Mouse (Mus musculus) midbrain, embryonic 12.5 days (tissue): ENCODE measurements at regions not wholly inside any gene's neighbourhood (a gene's known extent, or its start where the extent isn't known, plus 50 kb on each side); places are given as distances from the start of the nearest gene placed in this dataset.
"Not testable (repeated sequence)": the region's sequence is repeated elsewhere in the genome, so short reads cannot be mapped to it uniquely, and the experiment has no call there.

Experiments
- ATAC-seq: fragments of 200-750 bp; cut with Nextera tagmentation; 2 replicates; pipeline ENCODE4 v1.8.0; 2017; ENCODE audit warnings: low read depth, moderate TSS enrichment, moderate library complexity; ENCODE audit not compliant: low FRiP score
- H3K27ac ChIP-seq: fragments of 300-500 bp; sonication (generic); replicated peaks from 2 replicates; pipeline ENCODE4 v1.5.1; 2016; ENCODE audit warnings: mild to moderate bottlenecking
- H3K27me3 ChIP-seq: fragments of 300-500 bp; sonication (generic); 2 replicates; pipeline ENCODE4 v1.6.1; 2016; ENCODE audit warnings: mild to moderate bottlenecking
- H3K36me3 ChIP-seq: fragments of 300-500 bp; sonication (generic); 2 replicates; pipeline ENCODE4 v1.6.1; 2016
- H3K4me1 ChIP-seq: fragments of 300-500 bp; sonication (generic); 2 replicates; pipeline ENCODE4 v1.6.1; 2016
- H3K4me2 ChIP-seq: fragments of 300-500 bp; sonication (generic); replicated peaks from 2 replicates; pipeline ENCODE4 v1.6.1; 2016; ENCODE audit warnings: mild to moderate bottlenecking, moderate library complexity
- H3K4me3 ChIP-seq: fragments of 300-500 bp; sonication (generic); 2 replicates; pipeline ENCODE4 v1.5.1; 2016; ENCODE audit warnings: mild to moderate bottlenecking
- H3K9ac ChIP-seq: fragments of 300-500 bp; sonication (generic); replicated peaks from 2 replicates; pipeline ENCODE4 v1.6.1; 2016; ENCODE audit warnings: mild to moderate bottlenecking, moderate library complexity
- H3K9me3 ChIP-seq: fragments of 300-500 bp; sonication (generic); 2 replicates; pipeline ENCODE4 v1.6.1; 2016; ENCODE audit warnings: mild to moderate bottlenecking
- WGBS: fragments of 180-500 bp; shearing (Covaris S2); methylation state at CpG from one replicate; pipeline ENCODE4 v1.1.7; 2016; 5-methylcytosine and 5-hydroxymethylcytosine counted together

GRCm38 (mm10) chr3:120335843-120336585 lies 551.7 kb upstream of the Ptbp2 start:
- no peak overlapping the region for H3K4me3 ChIP-seq
- 78% methylated on average over 7 of the region's 7 CpGs for WGBS
- H3K36me3 ChIP-seq, result no peaks in the 10 kb centered on the region
- no peaks in the 10 kb centered on the region for H3K27me3 ChIP-seq
- no peaks in the 10 kb centered on the region; the same call in 1 of the 2 replicates for H3K4me1 ChIP-seq
- H3K9ac ChIP-seq, result no peak overlapping the region
- H3K4me2 ChIP-seq, result no peak overlapping the region
- ATAC-seq, result no peak
- H3K9me3 ChIP-seq, result no peaks in the 10 kb centered on the region
- H3K27ac ChIP-seq, result no peak overlapping the region

- H3K4me2 ChIP-seq, H3K4me1 ChIP-seq, ATAC-seq, H3K9me3 ChIP-seq, H3K27ac ChIP-seq, H3K4me3 ChIP-seq, H3K9ac ChIP-seq, H3K36me3 ChIP-seq, H3K27me3 ChIP-seq: not testable (repeated sequence)
- 98% methylated on average over 3 of the region's 3 CpGs for WGBS
These were observed 522.8 kb upstream of the Ptbp2 start for GRCm38 (mm10) chr3:120307042-120307441.

- Histone ChIP-seq H3K27ac (no peak overlapping the region), H3K4me2 (no peak overlapping the region), H3K27me3 (no peaks in the 10 kb centered on the region), H3K36me3 (no peaks in the 10 kb centered on the region), H3K4me3 (no peak overlapping the region), H3K4me1 (no peaks in the 10 kb centered on the region), H3K9ac (no peak overlapping the region), H3K9me3 (no peaks in the 10 kb centered on the region)
- ATAC-seq, result no peak; the same call in 1 of the 2 replicates
- 58% methylated on average over 8 of the region's 8 CpGs for WGBS
These were observed 521.3 kb upstream of the Ptbp2 start for GRCm38 (mm10) chr3:120305608-120306007.
